Mouse (Mus musculus) heart, embryonic 12.5 days (tissue): Measurements from ENCODE around the gene Edem2. TPM values are rescaled to one million over a fixed set of nuclear protein-coding genes. Genes with fewer than 3 reads are reported as not detected.
"Not testable (repeated sequence)": the region's sequence is repeated elsewhere in the genome, so short reads cannot be mapped to it uniquely, and the experiment has no call there.

ENCODE experiments used
- ATAC-seq: fragments of 200-750 bp; cut with Nextera tagmentation; 2 replicates; pipeline ENCODE4 v1.8.0; 2017; ENCODE audit warnings: moderate TSS enrichment, moderate library complexity; ENCODE audit not compliant: insufficient number of reproducible peaks, low FRiP score
- H3K27ac ChIP-seq: fragments of 300-500 bp; sonication (generic); 2 replicates; pipeline ENCODE4 v1.5.1; 2016; ENCODE audit warnings: mild to moderate bottlenecking, moderate library complexity; ENCODE audit not compliant: poor library complexity, severe bottlenecking
- H3K27me3 ChIP-seq: fragments of 300-500 bp; sonication (generic); replicated peaks from 2 replicates; pipeline ENCODE4 v1.6.1; 2016; ENCODE audit warnings: mild to moderate bottlenecking, moderate library complexity
- H3K36me3 ChIP-seq: fragments of 300-500 bp; sonication (generic); 2 replicates; pipeline ENCODE4 v1.6.1; 2016; ENCODE audit warnings: mild to moderate bottlenecking, moderate library complexity
- H3K4me1 ChIP-seq: fragments of 300-500 bp; sonication (generic); replicated peaks from 2 replicates; pipeline ENCODE4 v1.6.1; 2016; ENCODE audit warnings: mild to moderate bottlenecking
- H3K4me2 ChIP-seq: fragments of 300-500 bp; sonication (generic); 2 replicates; pipeline ENCODE4 v1.6.1; 2016; ENCODE audit warnings: mild to moderate bottlenecking, moderate library complexity
- H3K4me3 ChIP-seq: fragments of 300-500 bp; sonication (generic); 2 replicates; pipeline ENCODE4 v1.5.1; 2016; ENCODE audit warnings: mild to moderate bottlenecking
- H3K9ac ChIP-seq: fragments of 300-500 bp; sonication (generic); 2 replicates; pipeline ENCODE4 v1.6.1; 2016; ENCODE audit warnings: mild to moderate bottlenecking, moderate library complexity
- H3K9me3 ChIP-seq: fragments of 300-500 bp; sonication (generic); replicated peaks from 2 replicates; pipeline ENCODE4 v1.6.1; 2016; ENCODE audit warnings: mild to moderate bottlenecking, moderate library complexity
- WGBS: fragments of 180-500 bp; shearing (Covaris S2); methylation state at CpG from one replicate; pipeline ENCODE4 v1.1.7; 2016; 5-methylcytosine and 5-hydroxymethylcytosine counted together
- polyA plus RNA-seq: library from polyadenylated mRNA; unstranded; fragments of >200 nt; fragmentation: Nextera tagmentation; extraction: Ambion mirVana; gene quantifications from 2 replicates; pipeline ENCODE4 v1.2.1, GENCODE M21; 2016

Gene Edem2
- polyA plus RNA-seq, 1 experiment from 2014 or later: 26.7 TPM

DNA sequence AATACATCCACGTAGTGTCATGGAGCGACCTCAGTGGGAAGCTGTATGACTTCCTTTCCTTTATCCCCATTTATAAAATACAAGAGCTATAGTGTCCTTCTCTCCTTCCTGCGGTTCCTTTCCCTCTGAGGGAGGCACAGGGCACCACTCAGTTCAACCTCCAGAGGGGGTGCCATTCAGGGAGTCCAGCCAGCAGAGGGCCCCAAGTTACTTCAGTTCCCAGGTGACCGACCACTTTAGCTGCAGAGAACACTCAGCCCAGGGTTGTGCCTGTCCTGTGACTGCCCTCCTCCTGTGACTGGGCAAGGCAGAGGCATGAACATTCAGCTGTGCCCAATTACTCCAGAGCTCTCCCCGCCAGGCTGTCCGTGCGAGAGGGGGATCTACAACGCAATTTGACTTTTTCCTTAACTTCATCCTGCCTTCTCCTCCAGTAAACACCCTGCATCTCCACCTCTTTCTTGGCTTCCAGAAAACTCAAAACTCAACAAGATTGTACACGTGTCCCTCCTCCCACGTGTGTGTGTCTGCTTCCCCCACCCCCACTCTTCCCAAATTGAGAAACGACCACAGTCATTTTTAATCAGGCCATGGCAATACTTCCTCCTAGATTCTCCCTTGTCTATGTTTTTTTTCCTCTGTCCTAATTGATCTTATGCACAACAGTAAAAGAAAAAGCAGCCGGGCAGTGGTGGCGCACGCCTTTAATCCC lies 27.7 kb upstream of the Edem2 start:
- no peak overlapping the region for H3K27ac ChIP-seq
- peaks cover 19% of the 10 kb centered on the region; the same call in 1 of the 2 replicates for H3K27me3 ChIP-seq
- no peaks in the 10 kb centered on the region for H3K36me3 ChIP-seq
- H3K4me3 ChIP-seq: no peak overlapping the region
- 60% methylated on average over 14 of the region's 14 CpGs for WGBS
- H3K9me3 ChIP-seq: no peaks in the 10 kb centered on the region
- H3K4me2 ChIP-seq: no peak overlapping the region
- peak; percentile 22; the same call in 1 of the 2 replicates for ATAC-seq
- no peak overlapping the region for H3K9ac ChIP-seq
- H3K4me1 ChIP-seq: no peaks in the 10 kb centered on the region

DNA sequence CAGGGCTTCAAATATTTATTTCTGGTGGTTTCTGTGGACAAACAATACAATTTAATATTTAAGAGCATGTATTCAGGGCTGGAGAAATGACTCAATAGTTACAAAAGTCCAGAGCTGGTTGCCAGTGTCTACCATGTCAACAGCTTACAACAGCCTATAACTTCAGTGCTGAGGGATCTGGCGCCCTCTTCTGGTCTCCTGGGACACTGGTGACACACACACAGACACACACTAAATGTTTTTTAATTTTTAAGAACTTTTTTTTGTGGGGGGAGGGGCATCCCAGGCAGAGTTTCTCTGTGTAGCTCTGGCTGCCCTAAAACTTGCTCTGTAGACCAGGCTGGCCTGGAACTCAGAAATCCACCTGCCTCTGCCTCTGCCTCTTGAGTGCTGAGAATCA lies 26.5 kb upstream of the Edem2 start:
- H3K27ac ChIP-seq: no peak overlapping the region
- ATAC-seq: no peak
- H3K4me1 ChIP-seq: peaks cover 7% of the 10 kb centered on the region
- WGBS: 12% methylated on average over 1 of the region's 1 CpGs
- no peak overlapping the region for H3K9ac ChIP-seq
- no peak overlapping the region for H3K4me2 ChIP-seq
- no peaks in the 10 kb centered on the region for H3K9me3 ChIP-seq
- H3K27me3 ChIP-seq: peaks cover 19% of the 10 kb centered on the region; the same call in 1 of the 2 replicates
- no peaks in the 10 kb centered on the region for H3K36me3 ChIP-seq
- no peak overlapping the region for H3K4me3 ChIP-seq

DNA sequence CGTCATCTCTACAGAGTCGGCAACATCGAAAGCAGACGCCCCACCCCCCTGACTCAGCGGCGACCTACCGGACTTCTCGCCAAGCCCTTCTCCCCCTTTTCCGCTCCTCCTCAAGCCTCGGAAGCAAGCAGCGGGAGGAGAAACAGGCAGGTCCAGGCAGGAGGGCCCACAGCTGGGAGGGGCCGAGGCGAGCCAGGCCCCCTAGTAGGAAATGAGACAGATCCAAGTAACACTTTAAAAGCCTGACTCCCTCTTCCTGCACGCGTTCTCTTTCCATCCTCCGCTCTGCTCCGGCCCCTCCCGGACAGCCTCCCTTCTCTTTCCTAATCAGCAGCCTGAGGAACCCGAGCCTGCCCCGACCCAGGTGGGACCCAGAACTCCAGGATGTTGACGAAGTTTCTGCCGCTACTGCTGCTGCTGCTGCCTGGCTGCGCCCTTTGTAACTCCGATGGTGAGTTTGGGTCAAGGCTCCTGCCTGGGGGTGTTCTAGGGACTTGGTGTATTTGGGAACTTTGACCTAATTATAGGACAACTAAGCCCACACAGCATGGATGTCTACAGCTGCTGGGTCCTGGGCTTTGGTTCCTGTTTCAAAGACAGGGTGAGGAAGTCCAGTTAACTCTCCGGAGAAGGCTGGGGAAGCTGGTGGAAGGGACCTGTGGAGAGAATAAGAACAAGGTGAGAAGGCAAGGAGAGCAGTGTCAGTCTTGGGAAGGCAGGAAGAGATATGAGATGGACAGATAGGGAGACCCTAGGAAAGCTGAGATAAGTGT lies 21.9 kb upstream of the Edem2 start, which contains the start of gene Procr:
TSS of gene Procr (plus strand) at position 104 of the 773 bp plus-strand sequence.
- ATAC-seq: peak; percentile 87
- Histone ChIP-seq H3K9me3 (no peaks in the 10 kb centered on the region), H3K36me3 (no peaks in the 10 kb centered on the region), H3K4me2 (peak within 1 kb of the TSS; percentile 82), H3K4me1 (peaks cover 7% of the 10 kb centered on the region), H3K4me3 (peak within 1 kb of the TSS; percentile 46), H3K9ac (peak within 1 kb of the TSS; percentile 58; the same call in 1 of the 2 replicates), H3K27ac (no peak within 1 kb of the TSS), H3K27me3 (peaks cover 8% of the 10 kb centered on the region; the same call in 1 of the 2 replicates)
- WGBS: 2% methylated on average over 25 of the region's 25 CpGs

DNA sequence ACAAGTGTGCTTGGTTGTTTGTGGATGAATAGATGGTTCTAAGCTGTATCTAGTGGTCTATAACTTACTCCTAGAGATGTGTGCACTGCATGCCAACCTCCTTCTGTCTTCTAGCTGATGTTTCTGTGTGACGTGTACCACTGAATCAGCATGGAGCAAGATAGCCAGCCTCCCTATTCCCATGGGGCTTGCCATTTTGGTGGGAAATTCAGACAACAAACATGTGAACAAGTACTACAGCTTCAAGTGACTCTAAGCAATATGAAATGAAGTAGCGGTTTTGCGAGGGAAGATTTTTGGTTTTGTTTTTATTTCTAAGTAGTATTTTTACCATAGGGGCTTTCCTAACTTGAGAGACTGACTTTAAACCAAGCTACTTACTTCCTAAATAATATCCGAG lies 20.1 kb upstream of the Edem2 start:
- Histone ChIP-seq H3K27ac (no peak overlapping the region), H3K4me3 (no peak overlapping the region), H3K36me3 (no peaks in the 10 kb centered on the region), H3K27me3 (peaks cover 8% of the 10 kb centered on the region; the same call in 1 of the 2 replicates), H3K9ac (no peak overlapping the region), H3K4me2 (no peak overlapping the region), H3K9me3 (no peaks in the 10 kb centered on the region), H3K4me1 (peaks cover 7% of the 10 kb centered on the region)
- ATAC-seq: no peak
- 81% methylated on average over 4 of the region's 4 CpGs for WGBS

DNA sequence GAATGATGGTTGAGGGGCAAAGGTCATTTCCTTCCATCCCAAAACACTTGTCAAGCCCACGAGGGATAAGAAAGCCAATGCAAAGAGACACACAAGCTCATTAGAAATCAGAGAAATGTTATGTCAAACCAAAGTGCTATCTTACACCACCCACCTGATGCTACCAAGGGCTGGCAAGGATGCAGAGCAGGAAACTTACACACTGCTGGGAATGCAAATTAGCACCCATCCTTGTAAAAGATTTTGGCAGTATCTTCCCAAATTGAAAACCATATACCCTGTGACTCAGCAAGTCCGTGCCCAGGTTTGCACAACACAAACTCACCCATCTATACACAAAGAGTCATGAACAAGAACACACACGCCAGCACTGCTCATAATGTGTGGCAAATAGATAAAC lies 16.2 kb upstream of the Edem2 start:
- Histone ChIP-seq H3K27ac (no peak overlapping the region), H3K4me3 (no peak overlapping the region), H3K4me1 (peaks cover 16% of the 10 kb centered on the region), H3K9ac (no peak overlapping the region), H3K9me3 (no peaks in the 10 kb centered on the region), H3K4me2 (no peak overlapping the region), H3K36me3 (no peaks in the 10 kb centered on the region), H3K27me3 (no peaks in the 10 kb centered on the region)
- 55% methylated on average over 3 of the region's 3 CpGs for WGBS
- no peak for ATAC-seq

DNA sequence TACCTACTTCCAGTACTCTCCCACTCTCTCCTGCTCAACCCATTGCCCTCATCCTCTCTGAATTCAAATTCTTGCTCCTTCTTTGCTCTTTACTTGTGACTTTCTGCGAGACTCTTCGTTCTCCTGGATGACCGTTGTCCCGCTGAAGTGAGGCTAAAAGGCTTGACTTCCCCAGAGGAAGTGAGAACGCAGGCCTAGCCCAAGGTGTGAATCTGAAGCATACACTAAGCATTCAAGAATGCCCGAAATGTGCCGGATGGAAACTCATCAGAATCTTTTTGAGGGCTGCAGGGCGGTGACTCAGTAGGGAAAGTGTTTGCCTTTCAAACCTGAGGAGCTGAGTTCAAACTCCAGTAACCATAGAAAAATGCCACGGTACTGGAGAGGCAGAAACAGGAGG lies 14.1 kb upstream of the Edem2 start:
- 75% methylated on average over 9 of the region's 9 CpGs for WGBS
- H3K27ac ChIP-seq: peak overlapping the region; percentile 56

DNA sequence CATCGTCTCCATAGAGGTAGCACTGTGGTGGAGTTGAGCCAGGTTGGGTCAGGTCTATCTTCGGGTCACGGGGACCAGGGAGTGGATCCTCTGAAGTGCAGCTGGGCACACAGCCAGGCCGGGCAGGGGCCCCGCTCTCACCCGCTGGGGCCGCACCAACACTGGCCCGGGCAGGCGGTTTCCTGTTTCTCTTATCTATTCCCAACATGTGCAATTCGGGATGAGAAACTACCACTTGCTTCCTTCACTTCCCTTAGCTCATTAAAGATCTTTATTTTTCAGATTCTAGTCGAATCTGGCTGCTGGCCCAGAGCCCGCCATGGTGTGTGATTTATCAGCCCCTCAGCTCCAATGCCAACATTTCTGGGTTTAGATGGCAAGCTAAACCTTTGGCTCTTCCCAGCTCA lies 13.7 kb upstream of the Edem2 start:
- Histone ChIP-seq H3K4me2 (0 out of 2 replicates have a peak overlapping the region, but pooled peaks have one; percentile 7), H3K27me3 (no peaks in the 10 kb centered on the region), H3K4me3 (no peak overlapping the region), H3K27ac (peak overlapping the region; percentile 60), H3K9ac (no peak overlapping the region), H3K4me1 (peaks cover 16% of the 10 kb centered on the region), H3K9me3 (no peaks in the 10 kb centered on the region), H3K36me3 (no peaks in the 10 kb centered on the region)
- ATAC-seq: peak; percentile 77
- WGBS: 39% methylated on average over 12 of the region's 12 CpGs

More for the DNA sequence above, 14.1 kb upstream of the Edem2 start:
- no peaks in the 10 kb centered on the region for H3K36me3 ChIP-seq
- H3K27me3 ChIP-seq: no peaks in the 10 kb centered on the region
- no peak overlapping the region for H3K9ac ChIP-seq
- no peaks in the 10 kb centered on the region for H3K9me3 ChIP-seq
- ATAC-seq: no peak; the same call in 1 of the 2 replicates
- peaks cover 16% of the 10 kb centered on the region for H3K4me1 ChIP-seq
- H3K4me3 ChIP-seq: no peak overlapping the region
- H3K4me2 ChIP-seq: 0 out of 2 replicates have a peak overlapping the region, but pooled peaks have one; percentile 7

DNA sequence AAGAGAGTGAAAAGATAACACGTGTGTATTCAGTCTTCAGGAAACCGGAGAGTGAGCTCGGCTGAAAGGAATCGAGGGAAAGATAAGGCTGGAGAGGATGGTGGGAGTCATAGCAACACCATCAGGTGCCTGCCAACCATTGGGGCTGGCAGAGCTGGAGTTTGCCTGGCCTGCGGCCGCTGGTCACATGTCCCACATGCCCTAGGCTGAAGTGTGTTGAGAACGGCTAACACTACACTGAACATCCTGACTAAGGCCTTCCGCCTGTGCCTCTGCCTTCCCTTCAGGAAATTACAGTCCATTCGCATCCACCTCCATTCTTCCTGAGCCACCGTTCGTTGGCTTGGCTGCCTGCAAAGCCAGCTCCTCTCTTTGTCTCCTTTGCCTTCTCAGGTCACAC lies 12.9 kb upstream of the Edem2 start:
- H3K36me3 ChIP-seq: no peaks in the 10 kb centered on the region
- no peak overlapping the region for H3K4me3 ChIP-seq
- H3K9ac ChIP-seq: no peak overlapping the region
- ATAC-seq: peak; percentile 71
- WGBS: 34% methylated on average over 11 of the region's 11 CpGs
- H3K27ac ChIP-seq: peak overlapping the region; percentile 60
- no peak overlapping the region for H3K4me2 ChIP-seq
- H3K4me1 ChIP-seq: peaks cover 16% of the 10 kb centered on the region
- no peaks in the 10 kb centered on the region for H3K9me3 ChIP-seq
- H3K27me3 ChIP-seq: no peaks in the 10 kb centered on the region

DNA sequence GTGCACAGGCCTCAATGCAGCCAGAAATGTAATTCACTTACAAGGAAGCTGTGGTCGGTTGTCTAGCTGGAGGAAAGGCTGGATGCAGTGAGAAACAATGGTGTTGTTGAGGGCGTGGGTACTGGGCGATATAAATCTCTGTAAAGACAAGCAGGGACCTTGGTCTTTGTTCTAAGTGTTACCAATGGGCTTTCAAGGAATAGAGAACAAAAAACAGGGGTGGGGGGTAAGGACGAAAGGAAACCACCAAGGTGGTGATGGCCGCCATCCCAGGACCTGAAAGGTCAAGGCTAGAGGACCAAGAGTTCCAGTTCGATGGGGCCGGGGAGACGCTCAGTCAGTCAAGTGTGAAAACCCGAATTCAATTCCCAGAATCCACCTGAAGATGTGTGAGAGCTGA lies 8.5 kb upstream of the Edem2 start:
- Histone ChIP-seq H3K9me3 (no peaks in the 10 kb centered on the region), H3K27me3 (no peaks in the 10 kb centered on the region), H3K4me3 (no peak overlapping the region), H3K4me2 (no peak overlapping the region), H3K9ac (no peak overlapping the region), H3K27ac (no peak overlapping the region), H3K4me1 (peaks cover 8% of the 10 kb centered on the region), H3K36me3 (no peaks in the 10 kb centered on the region)
- 68% methylated on average over 9 of the region's 9 CpGs for WGBS
- ATAC-seq: no peak

DNA sequence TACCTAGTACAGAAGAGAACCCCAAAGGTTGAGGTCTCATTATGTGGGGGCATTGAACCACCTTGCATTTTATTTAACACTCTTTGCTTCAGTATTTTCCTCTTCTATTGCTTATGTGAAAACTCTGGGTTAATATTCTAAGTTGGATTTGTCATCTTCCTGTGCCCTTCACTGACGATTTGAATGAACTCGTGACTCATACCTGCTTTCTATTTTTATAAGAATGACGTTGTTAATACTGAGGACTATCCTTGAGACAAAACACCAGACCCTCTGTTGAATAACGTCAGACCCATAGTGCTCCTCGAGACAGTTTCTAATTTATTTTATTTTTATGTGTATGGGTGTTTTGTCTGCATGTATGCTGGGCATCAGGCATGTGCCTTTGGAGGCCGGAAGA lies 7.7 kb upstream of the Edem2 start:
- no peak overlapping the region for H3K27ac ChIP-seq
- no peak for ATAC-seq
- no peak overlapping the region for H3K4me2 ChIP-seq
- no peaks in the 10 kb centered on the region for H3K27me3 ChIP-seq
- no peak overlapping the region for H3K9ac ChIP-seq
- H3K4me1 ChIP-seq: no peaks in the 10 kb centered on the region
- WGBS: 57% methylated on average over 6 of the region's 6 CpGs
- H3K36me3 ChIP-seq: no peaks in the 10 kb centered on the region
- no peak overlapping the region for H3K4me3 ChIP-seq
- no peaks in the 10 kb centered on the region for H3K9me3 ChIP-seq

DNA sequence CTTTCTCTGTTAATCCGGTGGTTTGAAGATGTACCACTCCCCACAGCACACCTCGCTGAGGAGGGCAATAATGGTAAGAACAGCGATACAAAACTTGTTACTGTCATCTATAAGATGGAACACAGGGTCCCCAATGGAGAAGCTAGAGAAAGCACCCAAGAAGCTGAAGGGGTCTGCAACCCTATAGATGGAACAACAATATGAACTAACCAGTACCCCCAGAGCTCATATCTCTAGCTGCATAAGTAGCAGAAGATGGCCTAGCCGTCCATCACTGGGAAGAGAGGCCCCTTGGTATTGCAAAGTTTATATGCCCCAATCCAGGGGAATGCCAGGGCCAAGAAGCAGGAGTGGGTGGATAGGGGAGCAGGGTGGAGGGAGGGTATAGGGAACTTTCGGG lies 6.5 kb upstream of the Edem2 start, which contains the start of gene Gm17581:
TSS of gene Gm17581 (minus strand) at position 101 of the 400 bp plus-strand sequence.
- not testable (repeated sequence) for ATAC-seq, H3K27me3 ChIP-seq, H3K27ac ChIP-seq, H3K4me2 ChIP-seq, H3K36me3 ChIP-seq, H3K9ac ChIP-seq, H3K9me3 ChIP-seq, H3K4me1 ChIP-seq, H3K4me3 ChIP-seq
- 80% methylated on average over 5 of the region's 5 CpGs for WGBS
